Mouse (Mus musculus) hindbrain, embryonic 13.5 days (tissue): ENCODE data around the gene Sgsm1. TPM values are rescaled to one million over a fixed set of nuclear protein-coding genes. Genes with fewer than 3 reads are reported as not detected.

Source experiments
- ATAC-seq: fragments of 200-750 bp; cut with Nextera tagmentation; 2 replicates; pipeline ENCODE4 v1.8.0; 2017; ENCODE audit warnings: moderate TSS enrichment; ENCODE audit not compliant: low FRiP score
- H3K27ac ChIP-seq: fragments of 300-500 bp; sonication (generic); 2 replicates; pipeline ENCODE4 v1.5.1; 2015; ENCODE audit warnings: inconsistent platforms, mild to moderate bottlenecking, moderate library complexity
- H3K27me3 ChIP-seq: fragments of 300-500 bp; sonication (generic); 2 replicates; pipeline ENCODE4 v1.6.1; 2015; ENCODE audit warnings: mild to moderate bottlenecking, inconsistent platforms
- H3K36me3 ChIP-seq: fragments of 300-500 bp; sonication (generic); 2 replicates; pipeline ENCODE4 v1.6.1; 2015; ENCODE audit warnings: mild to moderate bottlenecking, inconsistent platforms
- H3K4me1 ChIP-seq: fragments of 300-500 bp; sonication (generic); replicated peaks from 2 replicates; pipeline ENCODE4 v1.6.1; 2015; ENCODE audit warnings: inconsistent platforms
- H3K4me2 ChIP-seq: fragments of 300-500 bp; sonication (generic); 2 replicates; pipeline ENCODE4 v1.6.1; 2015; ENCODE audit warnings: inconsistent platforms, mild to moderate bottlenecking, moderate library complexity
- H3K4me3 ChIP-seq: fragments of 300-500 bp; sonication (generic); 2 replicates; pipeline ENCODE4 v1.5.1; 2015; ENCODE audit warnings: mild to moderate bottlenecking, inconsistent platforms
- H3K9ac ChIP-seq: fragments of 300-500 bp; sonication (generic); 2 replicates; pipeline ENCODE4 v1.6.1; 2015; ENCODE audit warnings: mild to moderate bottlenecking, inconsistent platforms
- H3K9me3 ChIP-seq: fragments of 300-500 bp; sonication (generic); 2 replicates; pipeline ENCODE4 v1.6.1; 2016; ENCODE audit warnings: inconsistent platforms
- WGBS: fragments of 180-500 bp; shearing (Covaris S2); methylation state at CpG from one replicate; pipeline ENCODE4 v1.1.7; 2015; 5-methylcytosine and 5-hydroxymethylcytosine counted together
- polyA plus RNA-seq: library from polyadenylated mRNA; unstranded; fragments of >200 nt; fragmentation: Nextera tagmentation; extraction: Ambion mirVana; gene quantifications from 2 replicates; pipeline ENCODE4 v1.2.1, GENCODE M21; 2015

Gene Sgsm1
- polyA plus RNA-seq, 1 experiment from 2014 or later, result 14.2 TPM

DNA sequence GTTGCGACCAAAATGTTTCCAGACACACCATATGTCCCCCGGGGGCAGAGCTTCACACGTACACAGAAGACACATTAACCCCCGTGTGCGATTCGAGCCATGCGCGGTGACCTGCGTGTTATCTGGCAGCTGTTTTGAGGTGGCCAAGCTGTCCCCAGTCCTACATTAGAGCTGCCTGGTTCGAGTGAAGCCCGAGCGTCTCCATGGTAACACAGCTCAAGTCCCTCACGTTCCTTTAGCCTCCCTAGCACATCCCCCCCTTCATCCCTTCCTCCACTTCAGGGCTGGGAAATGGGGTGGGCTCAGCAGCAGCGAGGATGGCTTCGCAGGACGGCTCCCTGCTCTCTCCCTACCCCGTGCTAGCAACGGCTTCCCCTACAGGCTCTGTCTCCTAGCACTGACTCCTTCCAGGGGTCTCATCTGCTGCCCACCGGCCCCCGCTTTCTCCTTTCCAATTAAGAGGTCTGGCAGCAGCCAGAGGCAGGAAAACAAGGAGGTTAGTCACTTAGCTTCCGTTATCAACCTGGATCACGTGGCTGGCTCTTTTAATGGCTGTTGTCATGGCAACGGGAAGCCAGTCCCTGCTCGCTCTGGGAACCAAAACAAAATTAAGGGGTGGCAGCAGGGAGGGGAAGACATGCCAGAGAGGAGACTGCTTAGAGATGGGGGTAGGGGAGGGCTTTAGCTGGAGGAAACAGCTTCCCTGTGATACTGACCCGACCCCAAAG, 3.7 kb downstream of the Sgsm1 start:
- Histone ChIP-seq H3K36me3 (peaks cover under 1% of the 10 kb centered on the region; the same call in 1 of the 2 replicates), H3K9me3 (no peaks in the 10 kb centered on the region), H3K4me3 (peak overlapping the region; percentile 29), H3K4me2 (peak overlapping the region; percentile 92), H3K27me3 (0 out of 2 replicates have a peak, but pooled peaks cover 5% of the 10 kb centered on the region), H3K9ac (peak overlapping the region; percentile 47), H3K27ac (peak overlapping the region; percentile 94), H3K4me1 (peaks cover 52% of the 10 kb centered on the region)
- peak; percentile 82 for ATAC-seq
- WGBS, result 2% methylated on average over 25 of the region's 25 CpGs

GRCm38 (mm10) chr5:113304527-113304926, 6.1 kb downstream of the Sgsm1 start:
- Histone ChIP-seq H3K36me3 (peaks cover 5% of the 10 kb centered on the region; the same call in 1 of the 2 replicates), H3K4me2 (no peak overlapping the region), H3K9me3 (no peaks in the 10 kb centered on the region), H3K4me1 (peaks cover 47% of the 10 kb centered on the region), H3K27me3 (0 out of 2 replicates have a peak, but pooled peaks cover 3% of the 10 kb centered on the region), H3K9ac (no peak overlapping the region), H3K4me3 (no peak overlapping the region), H3K27ac (no peak overlapping the region; the same call in 1 of the 2 replicates)
- 92% methylated on average over 5 of the region's 5 CpGs for WGBS
- ATAC-seq, result no peak

DNA sequence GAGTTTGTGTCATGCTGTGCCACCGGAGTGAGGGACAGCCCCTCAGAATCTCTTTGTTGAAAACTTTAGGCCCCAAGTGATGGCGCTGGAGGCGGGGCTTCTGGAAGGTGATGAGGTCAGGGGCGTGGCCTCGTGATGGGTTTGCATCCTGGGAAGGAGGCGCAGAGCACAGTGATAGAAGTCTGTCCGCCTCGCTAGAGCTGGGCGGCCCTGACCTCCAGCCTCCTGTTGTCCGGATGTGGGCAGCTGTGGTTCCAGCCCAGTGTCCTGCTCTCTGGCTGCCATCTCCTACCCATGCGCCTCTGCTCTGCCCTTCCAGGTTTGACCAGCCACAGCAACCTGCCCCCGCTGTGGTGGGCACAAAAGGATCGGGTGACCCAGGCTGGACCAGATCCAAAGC, 8.7 kb downstream of the Sgsm1 start:
- Histone ChIP-seq H3K4me1 (peaks cover 33% of the 10 kb centered on the region), H3K4me2 (no peak overlapping the region), H3K4me3 (no peak overlapping the region), H3K27me3 (peaks cover 25% of the 10 kb centered on the region), H3K9ac (no peak overlapping the region), H3K36me3 (peaks cover 5% of the 10 kb centered on the region; the same call in 1 of the 2 replicates), H3K9me3 (no peaks in the 10 kb centered on the region), H3K27ac (no peak overlapping the region)
- 20% methylated on average over 13 of the region's 13 CpGs for WGBS
- no peak for ATAC-seq

- Histone ChIP-seq H3K9ac (no peak overlapping the region), H3K4me2 (no peak overlapping the region), H3K27ac (no peak overlapping the region), H3K4me3 (no peak overlapping the region), H3K36me3 (peaks cover 5% of the 10 kb centered on the region; the same call in 1 of the 2 replicates), H3K4me1 (peaks cover 30% of the 10 kb centered on the region), H3K27me3 (peaks cover 25% of the 10 kb centered on the region), H3K9me3 (no peaks in the 10 kb centered on the region)
- no peak for ATAC-seq
- WGBS, result 86% methylated on average over 22 of the region's 22 CpGs
These were observed 10.3 kb downstream of the Sgsm1 start for GRCm38 (mm10) chr5:113300148-113300889.

GRCm38 (mm10) chr5:113299433-113299832, 11.2 kb downstream of the Sgsm1 start:
- H3K27me3 ChIP-seq, result peaks cover 25% of the 10 kb centered on the region
- no peak overlapping the region for H3K27ac ChIP-seq
- no peak overlapping the region for H3K4me2 ChIP-seq
- H3K9ac ChIP-seq, result no peak overlapping the region
- H3K36me3 ChIP-seq, result peaks cover 5% of the 10 kb centered on the region; the same call in 1 of the 2 replicates
- ATAC-seq, result no peak
- no peaks in the 10 kb centered on the region for H3K9me3 ChIP-seq
- WGBS, result 54% methylated on average over 9 of the region's 9 CpGs
- no peak overlapping the region for H3K4me3 ChIP-seq
- peaks cover 30% of the 10 kb centered on the region for H3K4me1 ChIP-seq

GRCm38 (mm10) chr5:113298826-113299225, 11.8 kb downstream of the Sgsm1 start:
- 70% methylated on average over 6 of the region's 6 CpGs for WGBS
- Histone ChIP-seq H3K36me3 (peaks cover 5% of the 10 kb centered on the region; the same call in 1 of the 2 replicates), H3K27ac (no peak overlapping the region), H3K27me3 (peaks cover 25% of the 10 kb centered on the region), H3K9ac (no peak overlapping the region), H3K4me2 (no peak overlapping the region), H3K4me1 (peaks cover 30% of the 10 kb centered on the region), H3K9me3 (no peaks in the 10 kb centered on the region), H3K4me3 (no peak overlapping the region)
- no peak for ATAC-seq

- 28% methylated on average over 12 of the region's 12 CpGs for WGBS
- Histone ChIP-seq H3K36me3 (peaks cover 5% of the 10 kb centered on the region; the same call in 1 of the 2 replicates), H3K27me3 (peaks cover 25% of the 10 kb centered on the region), H3K9ac (no peak overlapping the region), H3K9me3 (no peaks in the 10 kb centered on the region), H3K27ac (no peak overlapping the region), H3K4me1 (peaks cover 36% of the 10 kb centered on the region), H3K4me3 (no peak overlapping the region), H3K4me2 (no peak overlapping the region)
- ATAC-seq, result no peak
These were observed 12.5 kb downstream of the Sgsm1 start for GRCm38 (mm10) chr5:113298040-113298439.

GRCm38 (mm10) chr5:113295791-113296190, 14.8 kb downstream of the Sgsm1 start:
- no peaks in the 10 kb centered on the region for H3K36me3 ChIP-seq
- peaks cover 40% of the 10 kb centered on the region for H3K4me1 ChIP-seq
- H3K9me3 ChIP-seq, result no peaks in the 10 kb centered on the region
- H3K4me2 ChIP-seq, result no peak overlapping the region
- ATAC-seq, result no peak
- H3K27me3 ChIP-seq, result peaks cover 30% of the 10 kb centered on the region
- no peak overlapping the region for H3K9ac ChIP-seq
- 30% methylated on average over 4 of the region's 4 CpGs for WGBS
- no peak overlapping the region for H3K4me3 ChIP-seq
- H3K27ac ChIP-seq, result peak overlapping the region; percentile 6; the same call in 1 of the 2 replicates

DNA sequence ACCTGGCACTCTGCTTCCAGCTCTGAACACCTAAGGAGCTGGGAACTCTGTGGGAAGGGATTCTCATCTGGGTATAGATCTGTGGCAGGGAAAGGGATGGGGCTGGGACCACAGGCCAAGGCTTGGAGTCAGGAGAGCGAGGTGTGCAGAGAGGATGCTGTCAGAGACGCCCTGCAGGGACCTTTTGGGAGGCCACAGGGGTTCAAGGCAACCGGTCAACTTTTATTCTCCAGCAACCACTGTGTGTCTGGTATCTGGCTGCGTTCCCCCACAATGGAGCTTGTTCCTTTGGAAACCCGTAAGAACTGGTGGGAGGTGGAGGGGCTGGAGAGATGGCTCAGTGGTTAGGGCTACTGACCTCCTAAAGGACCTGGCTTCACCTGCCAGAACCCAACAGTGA, 16.0 kb downstream of the Sgsm1 start:
- H3K9ac ChIP-seq, result no peak overlapping the region
- H3K36me3 ChIP-seq, result no peaks in the 10 kb centered on the region
- H3K9me3 ChIP-seq, result no peaks in the 10 kb centered on the region
- no peak overlapping the region for H3K4me2 ChIP-seq
- ATAC-seq, result no peak
- peaks cover 42% of the 10 kb centered on the region for H3K27me3 ChIP-seq
- H3K4me1 ChIP-seq, result peaks cover 40% of the 10 kb centered on the region
- H3K27ac ChIP-seq, result no peak overlapping the region
- H3K4me3 ChIP-seq, result no peak overlapping the region
- WGBS, result 92% methylated on average over 5 of the region's 5 CpGs

DNA sequence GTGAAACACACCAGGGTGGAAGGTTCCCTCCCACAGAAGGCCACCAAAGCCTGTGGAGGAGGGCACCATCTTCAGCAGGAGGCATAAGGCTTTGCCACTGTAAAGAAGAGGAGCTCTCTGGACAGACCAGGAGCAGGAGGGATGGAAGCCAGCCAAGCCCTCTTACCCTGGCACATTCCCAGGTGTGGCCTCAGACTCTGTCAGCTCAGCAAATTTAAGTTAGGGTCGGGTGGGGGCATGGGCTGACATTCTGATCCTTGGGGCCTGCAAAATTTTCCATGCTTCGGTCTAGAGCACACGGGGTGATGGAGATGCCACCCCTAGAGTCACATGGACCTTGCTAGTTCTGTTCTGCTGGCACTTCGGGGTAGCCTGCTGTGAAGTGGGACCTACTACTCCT, 17.1 kb downstream of the Sgsm1 start:
- H3K9ac ChIP-seq, result no peak overlapping the region
- 86% methylated on average over 4 of the region's 4 CpGs for WGBS
- peaks cover 35% of the 10 kb centered on the region for H3K4me1 ChIP-seq
- H3K9me3 ChIP-seq, result no peaks in the 10 kb centered on the region
- 0 out of 2 replicates have a peak, but pooled peaks have one; percentile 25 for ATAC-seq
- H3K4me2 ChIP-seq, result no peak overlapping the region
- no peak overlapping the region for H3K27ac ChIP-seq
- H3K27me3 ChIP-seq, result peaks cover 42% of the 10 kb centered on the region
- no peak overlapping the region for H3K4me3 ChIP-seq
- no peaks in the 10 kb centered on the region for H3K36me3 ChIP-seq

GRCm38 (mm10) chr5:113292832-113293231, 17.8 kb downstream of the Sgsm1 start:
- Histone ChIP-seq H3K4me1 (peaks cover 29% of the 10 kb centered on the region), H3K27me3 (peaks cover 43% of the 10 kb centered on the region), H3K36me3 (peaks cover 3% of the 10 kb centered on the region; the same call in 1 of the 2 replicates), H3K9ac (no peak overlapping the region), H3K27ac (no peak overlapping the region), H3K4me2 (no peak overlapping the region), H3K9me3 (no peaks in the 10 kb centered on the region), H3K4me3 (no peak overlapping the region)
- ATAC-seq, result no peak
- WGBS, result 57% methylated on average over 8 of the region's 8 CpGs

DNA sequence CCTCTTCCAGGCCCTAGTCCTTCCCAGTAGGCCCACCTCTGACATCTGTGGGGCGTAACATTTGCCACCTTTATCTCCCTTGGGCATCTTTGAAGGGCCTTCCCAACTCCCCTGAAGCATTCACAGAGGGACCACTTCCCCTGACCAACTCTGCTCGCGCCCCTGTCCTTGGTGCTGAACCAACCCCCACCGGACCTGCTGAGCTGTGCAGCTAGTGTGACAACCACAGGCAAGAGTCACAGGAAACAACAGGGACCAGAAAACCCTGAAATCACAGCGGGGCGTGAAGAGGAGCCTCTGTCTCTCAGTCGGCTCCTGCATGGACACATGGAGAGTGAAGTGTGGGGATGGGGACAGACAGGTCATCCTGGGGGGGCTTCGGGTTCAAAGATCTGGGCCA, 18.4 kb downstream of the Sgsm1 start:
- H3K4me2 ChIP-seq, result no peak overlapping the region
- WGBS, result 14% methylated on average over 8 of the region's 8 CpGs
- H3K4me3 ChIP-seq, result no peak overlapping the region
- peaks cover 45% of the 10 kb centered on the region for H3K27me3 ChIP-seq
- H3K36me3 ChIP-seq, result peaks cover 3% of the 10 kb centered on the region; the same call in 1 of the 2 replicates
- H3K9me3 ChIP-seq, result no peaks in the 10 kb centered on the region
- H3K9ac ChIP-seq, result no peak overlapping the region
- peaks cover 32% of the 10 kb centered on the region for H3K4me1 ChIP-seq
- no peak overlapping the region for H3K27ac ChIP-seq
- ATAC-seq, result no peak
